Mouse (Mus musculus) CH12.LX (cell line): ENCODE measurements around the gene Prkca. TPM values are rescaled to one million over a fixed set of nuclear protein-coding genes. Genes with fewer than 3 reads are reported as not detected.
A peak's percentile ranks its signal among the peaks of the same experiment; 100 is the strongest.

Experiments used
- DNase-seq: peaks from one replicate; pipeline ENCODE4 v3.0.0-alpha.2; 2013; ENCODE audit errors: extremely low read depth
- H3K27ac ChIP-seq: 2 replicates; pipeline ENCODE4 v1.5.1; 2012; ENCODE audit warnings: low read depth, mild to moderate bottlenecking, control low read depth, moderate library complexity; ENCODE audit not compliant: insufficient read depth
- H3K27me3 ChIP-seq: replicated peaks from 2 replicates; pipeline ENCODE3; 2012; ENCODE audit warnings: inconsistent platforms
- H3K36me3 ChIP-seq, 2 experiments: replicated peaks in 1 of 2; 2 replicates each; pipeline versions ENCODE3 to v1.6.1; 2012; ENCODE audit warnings: inconsistent platforms in 1 of 2, low read length in 1 of 2, mild to moderate bottlenecking in 1 of 2, mixed read lengths in 1 of 2, moderate library complexity in 1 of 2; ENCODE audit not compliant: control insufficient read depth in 1 of 2, insufficient read depth in 1 of 2
- H3K4me1 ChIP-seq, 2 experiments: 2 replicates each; pipeline ENCODE4 v1.6.1; 2012; ENCODE audit warnings: inconsistent platforms in 1 of 2, moderate library complexity in 1 of 2; ENCODE audit not compliant: insufficient read depth in 2 of 2, control insufficient read depth in 1 of 2
- H3K4me2 ChIP-seq: 2 replicates; pipeline ENCODE4 v1.6.1; 2012; ENCODE audit warnings: low read depth, mild to moderate bottlenecking, control low read depth; ENCODE audit not compliant: poor library complexity, insufficient read depth, severe bottlenecking
- H3K4me3 ChIP-seq, 3 experiments: fragments of 150-350 bp in 1 of 3; sonication (generic) in 1 of 3; replicated peaks in 1 of 3; 2 replicates each; pipeline versions ENCODE3 to v1.5.1; 2011 to 2012; ENCODE audit warnings: low read depth in 2 of 3, low read length in 2 of 3, mild to moderate bottlenecking in 2 of 3, moderate library complexity in 2 of 3, control low read depth in 1 of 3, improper control_type of control experiment in 1 of 3, inconsistent platforms in 1 of 3, mixed read lengths in 1 of 3; ENCODE audit not compliant: poor library complexity in 1 of 3
- H3K79me2 ChIP-seq: replicated peaks from 2 replicates; pipeline ENCODE4 v1.6.1; 2012; ENCODE audit warnings: mild to moderate bottlenecking, moderate library complexity; ENCODE audit not compliant: control insufficient read depth, poor library complexity, insufficient read depth, severe bottlenecking; ENCODE audit errors: extremely low read depth
- H3K9ac ChIP-seq: 2 replicates; pipeline ENCODE4 v1.6.1; 2012; ENCODE audit warnings: low read depth, mild to moderate bottlenecking, control low read depth, moderate library complexity; ENCODE audit not compliant: insufficient read depth
- H3K9me3 ChIP-seq: replicated peaks from 2 replicates; pipeline ENCODE3; 2012; ENCODE audit warnings: low read length, inconsistent platforms, mixed read lengths
- BHLHE40 ChIP-seq: IDR thresholded peaks from 2 replicates; pipeline ENCODE4 v1.6.1; 2011; ENCODE audit warnings: mild to moderate bottlenecking, low read depth, low read length, improper control_type of control experiment
- CHD1 ChIP-seq: IDR thresholded peaks from 2 replicates; pipeline ENCODE4 v1.6.1; 2012; ENCODE audit warnings: low read depth, low read length, improper control_type of control experiment, inconsistent platforms
- EP300 ChIP-seq: IDR thresholded peaks from 2 replicates; pipeline ENCODE4 v1.6.1; 2011; ENCODE audit warnings: low read length, improper control_type of control experiment
- KAT2A ChIP-seq: IDR thresholded peaks from 2 replicates; pipeline ENCODE4 v1.6.1; 2012; ENCODE audit warnings: low read length, improper control_type of control experiment, inconsistent platforms; ENCODE audit not compliant: insufficient replicate concordance
- MEF2A ChIP-seq: IDR thresholded peaks from 2 replicates; pipeline ENCODE4 v1.6.1; 2014; ENCODE audit warnings: low read depth, mild to moderate bottlenecking, inconsistent platforms, low read length, improper control_type of control experiment, borderline replicate concordance
- MXI1 ChIP-seq: IDR thresholded peaks from 2 replicates; pipeline ENCODE4 v1.6.1; 2011; ENCODE audit warnings: mild to moderate bottlenecking, low read depth, low read length, improper control_type of control experiment
- MYC ChIP-seq: IDR thresholded peaks from 2 replicates; pipeline ENCODE4 v1.6.1; 2011; ENCODE audit warnings: low read depth, mild to moderate bottlenecking, improper control_type of control experiment, low read length
- NRF1 ChIP-seq: IDR thresholded peaks from 2 replicates; pipeline ENCODE4 v1.6.1; 2014; ENCODE audit warnings: low read depth, mild to moderate bottlenecking, inconsistent platforms, low read length, improper control_type of control experiment, moderate library complexity
- POLR2A ChIP-seq: IDR thresholded peaks from 2 replicates; pipeline ENCODE4 v1.6.1; 2011; ENCODE audit warnings: low read depth, mild to moderate bottlenecking, improper control_type of control experiment, low read length
- RCOR1 ChIP-seq: conservative IDR thresholded peaks from 2 replicates; pipeline ENCODE4 v1.6.1; 2012; ENCODE audit warnings: low read depth, mild to moderate bottlenecking, inconsistent platforms, low read length, improper control_type of control experiment
- SIN3A ChIP-seq: IDR thresholded peaks from 2 replicates; pipeline ENCODE4 v1.6.1; 2012; ENCODE audit warnings: low read length, improper control_type of control experiment, inconsistent platforms
- USF1 ChIP-seq: IDR thresholded peaks from 2 replicates; pipeline ENCODE4 v1.6.1; 2014; ENCODE audit warnings: low read depth, mild to moderate bottlenecking, inconsistent platforms, low read length, improper control_type of control experiment
- USF2 ChIP-seq: conservative IDR thresholded peaks from 2 replicates; pipeline ENCODE4 v1.6.1; 2011; ENCODE audit warnings: low read depth, low read length, improper control_type of control experiment
- ZC3H11A ChIP-seq: IDR thresholded peaks from 2 replicates; pipeline ENCODE4 v1.6.1; 2012; ENCODE audit warnings: low read depth, mild to moderate bottlenecking, inconsistent platforms, low read length, improper control_type of control experiment
- ZKSCAN1 ChIP-seq: IDR thresholded peaks from 2 replicates; pipeline ENCODE4 v1.6.1; 2012; ENCODE audit warnings: low read depth, inconsistent platforms, low read length, improper control_type of control experiment, borderline replicate concordance
- ZNF384 ChIP-seq: IDR thresholded peaks from 2 replicates; pipeline ENCODE4 v1.6.1; 2012; ENCODE audit warnings: low read depth, low read length, improper control_type of control experiment, inconsistent platforms
- dilution Hi-C: fragments of 300-500 bp; cut with MboI; formaldehyde crosslinking; loops from 2 replicates; pipeline ENCODE4 v1.14.3; 2020; ENCODE audit warnings: low sequenced_read_pairs; ENCODE audit not compliant: extremely low pct_unique_long_range_greater_than_20kb, extremely low pct_ligation_motif_present
- in situ Hi-C: fragments of 300-500 bp; cut with MboI; formaldehyde crosslinking; loops from 3 replicates; pipeline ENCODE4 v1.14.3; 2019; ENCODE audit warnings: low sequenced_read_pairs, low pct_ligation_motif_present, low pct_unique_long_range_greater_than_20kb, mixed read lengths
- polyA plus RNA-seq: library from polyadenylated mRNA; unstranded; fragments of >175 nt; gene quantifications from 2 replicates; pipeline ENCODE4 v1.2.1, GENCODE M21; 2012; ENCODE audit warnings: low read depth; ENCODE audit not compliant: insufficient read length
- total RNA-seq, 2 experiments: library from RNA; depleted of rRNA; stranded (reverse); fragments of 300-350 nt in 1 of 2; fragments of >200 nt in 1 of 2; gene quantifications; 2 replicates each; pipeline ENCODE4 v1.2.3; 2012 to 2014

Gene Prkca
- total and polyA plus RNA-seq, 3 experiments: 40.0 to 107 (median 43.7) TPM

GRCm38 (mm10) chr11:108236195-108236594 is 107.5 kb downstream of the Prkca start:
- no peak for TF ChIP-seq CHD1
- no peak for TF ChIP-seq USF2
- no peak for TF ChIP-seq ZKSCAN1
- no peak for TF ChIP-seq ZC3H11A
- no peak for TF ChIP-seq RCOR1
- TF ChIP-seq NRF1: no peak
- TF ChIP-seq MEF2A: no peak
- no peak for TF ChIP-seq KAT2A
- no peak for TF ChIP-seq SIN3A
- no peak for TF ChIP-seq MXI1
- no peak for TF ChIP-seq BHLHE40
- no peak for TF ChIP-seq POLR2A
- no peak for TF ChIP-seq MYC
- TF ChIP-seq ZNF384: no peak
- TF ChIP-seq USF1: no peak
- TF ChIP-seq, all 38 proteins: peak for 0
- Histone ChIP-seq H3K4me2 (no peak overlapping the region), H3K4me3 (no peak overlapping the region), H3K27me3 (no peaks in the 10 kb centered on the region), H3K9me3 (no peaks in the 10 kb centered on the region), H3K36me3 (peaks cover 0 to 64% of the 10 kb centered on the region in 2 experiments), H3K9ac (no peak overlapping the region), H3K4me1 (peaks cover 32 to 91% of the 10 kb centered on the region in 2 experiments), H3K79me2 (peaks cover 5% of the 10 kb centered on the region; the same call in 1 of the 2 replicates), H3K27ac (no peak overlapping the region)
- no peak for DNase-seq
- dilution Hi-C loops: no loop called here
- in situ Hi-C loops: no loop called here

GRCm38 (mm10) chr11:108235081-108235703 is 108.5 kb downstream of the Prkca start:
- dilution Hi-C loops: no loop called here
- peak; percentile 63 for DNase-seq
- H3K27ac ChIP-seq: peak overlapping the region; percentile 4; the same call in 1 of the 2 replicates
- H3K79me2 ChIP-seq: peaks cover 5% of the 10 kb centered on the region; the same call in 1 of the 2 replicates
- no peak for TF ChIP-seq ZC3H11A
- peak; percentile 16; the same call in 1 of the 2 replicates for TF ChIP-seq EP300
- no peak overlapping the region for H3K4me2 ChIP-seq
- H3K36me3 ChIP-seq: peaks cover 0 to 66% of the 10 kb centered on the region in 2 experiments
- peaks cover 29 to 91% of the 10 kb centered on the region in 2 experiments for H3K4me1 ChIP-seq
- no peaks in the 10 kb centered on the region for H3K27me3 ChIP-seq
- no peak overlapping the region for H3K4me3 ChIP-seq
- H3K9ac ChIP-seq: no peak overlapping the region
- in situ Hi-C loops: no loop called here
- H3K9me3 ChIP-seq: no peaks in the 10 kb centered on the region
